Comparison of ENCODE assay signal across 10 mouse cellular contexts in the genomic region with DNA sequence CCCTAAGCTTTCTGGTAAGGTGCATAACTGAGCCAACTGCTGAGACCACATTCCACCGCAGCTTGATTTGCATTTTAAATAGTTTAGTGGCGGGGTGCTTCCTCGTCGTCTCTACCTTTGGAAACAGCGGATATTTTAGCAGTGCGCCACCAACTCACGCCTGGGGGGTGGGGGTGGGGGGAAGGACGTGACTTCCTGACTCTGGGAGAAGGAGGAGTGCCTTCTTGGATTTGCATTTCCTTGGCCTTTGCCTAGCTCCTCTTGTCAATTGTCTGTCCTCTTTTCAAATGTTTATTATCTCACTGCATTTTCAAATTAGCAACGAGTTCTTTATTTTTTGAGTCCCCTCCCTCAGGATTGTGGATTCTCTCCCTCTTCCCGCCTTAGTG. TPM values are rescaled to one million over a fixed set of nuclear protein-coding genes. Genes with fewer than 3 reads are reported as not detected.
DNase-seq lines count a peak whose midpoint lies in the region; ATAC-seq and TF ChIP-seq lines count a peak whose summit lies in the region.
"Had no signal": no experiment of that assay in that cellular context is flagged by ENCODE, and none has a peak within 500 bp of the region (broad histone marks: within the 10 kb centered on the region; RNA-seq: fewer than 3 reads in every experiment).

No protein-coding gene starts in this region.

- no peak for DNase-seq in heart, postnatal 10 days
- peak; percentile 34 for DNase-seq in embryonic facial prominence, embryonic 10.5 days (ENCODE audit: low spot score)
- DNase-seq in hindbrain, postnatal 0 days (ENCODE audit: low spot score), result no peak
- DNase-seq in cerebellum, adult 11-12 months, result no peak
- no peak for DNase-seq in kidney, adult 8-10 months
- no peak for DNase-seq in ovary, postnatal 14 days (ENCODE audit: low spot score)

- no peak for ATAC-seq in heart, embryonic 12.5 days (ENCODE audit: insufficient number of reproducible peaks, low FRiP score)
- ATAC-seq in hindbrain, postnatal 0 days, result 0 out of 2 replicates have a peak, but pooled peaks have one; percentile 11
- ATAC-seq in midbrain, embryonic 16.5 days, result peak; percentile 17; the same call in 1 of the 2 replicates

- peak overlapping the region; percentile 39 for H3K4me3 ChIP-seq in heart, embryonic 12.5 days
- H3K4me3 ChIP-seq in embryonic facial prominence, embryonic 10.5 days, result peak overlapping the region; percentile 54
- 0 out of 2 replicates have a peak overlapping the region, but pooled peaks have one; percentile 8 for H3K4me3 ChIP-seq in hindbrain, postnatal 0 days (ENCODE audit: low read length)
- peak overlapping the region; percentile 15; the same call in 1 of the 2 replicates for H3K4me3 ChIP-seq in midbrain, embryonic 16.5 days (ENCODE audit: low read depth, low read length)
- H3K4me3 ChIP-seq: erythroblast, embryonic 14.5 days had no signal

- TF ChIP-seq CTCF in hindbrain, postnatal 0 days (IDR thresholded peaks at IDR 0.05; ENCODE audit: low read depth), result no peak

- no peak overlapping the region for H3K9ac ChIP-seq in heart, embryonic 12.5 days
- no peak overlapping the region for H3K9ac ChIP-seq in hindbrain, postnatal 0 days (replicated peaks; ENCODE audit: low read length)
- no peak overlapping the region for H3K9ac ChIP-seq in midbrain, embryonic 16.5 days (ENCODE audit: low read depth, low read length)

- no peaks in the 10 kb centered on the region for H3K9me3 ChIP-seq in heart, embryonic 12.5 days (replicated peaks)
- no peaks in the 10 kb centered on the region for H3K9me3 ChIP-seq in embryonic facial prominence, embryonic 10.5 days
- H3K9me3 ChIP-seq in hindbrain, postnatal 0 days (ENCODE audit: low read length), result no peaks in the 10 kb centered on the region
- no peaks in the 10 kb centered on the region for H3K9me3 ChIP-seq in midbrain, embryonic 16.5 days (replicated peaks; ENCODE audit: control insufficient read depth, low read length, poor library complexity, severe bottlenecking)

- H3K27me3 ChIP-seq in heart, embryonic 12.5 days (replicated peaks), result peaks cover 22% of the 10 kb centered on the region
- H3K27me3 ChIP-seq in embryonic facial prominence, embryonic 10.5 days (replicated peaks; ENCODE audit: low read depth, poor library complexity, severe bottlenecking), result peaks cover 40% of the 10 kb centered on the region
- H3K27me3 ChIP-seq in hindbrain, postnatal 0 days (ENCODE audit: insufficient read depth, low read length), result 0 out of 2 replicates have a peak, but pooled peaks cover 4% of the 10 kb centered on the region
- peaks cover 23% of the 10 kb centered on the region for H3K27me3 ChIP-seq in midbrain, embryonic 16.5 days (ENCODE audit: control insufficient read depth, insufficient read depth, low read depth, low read length)

- H3K36me3 ChIP-seq in heart, embryonic 12.5 days, result no peaks in the 10 kb centered on the region
- no peaks in the 10 kb centered on the region for H3K36me3 ChIP-seq in embryonic facial prominence, embryonic 10.5 days (replicated peaks)
- no peaks in the 10 kb centered on the region for H3K36me3 ChIP-seq in hindbrain, postnatal 0 days (ENCODE audit: insufficient read depth, low read length)
- H3K36me3 ChIP-seq in midbrain, embryonic 16.5 days (ENCODE audit: control insufficient read depth, insufficient read depth, low read length), result no peaks in the 10 kb centered on the region

- under 1% methylated on average over 10 of the region's 10 CpGs for WGBS in heart, embryonic 12.5 days
- under 1% methylated on average over 10 of the region's 10 CpGs for WGBS in embryonic facial prominence, embryonic 10.5 days
- 3% methylated on average over 10 of the region's 10 CpGs for WGBS in hindbrain, postnatal 0 days
- under 1% methylated on average over 10 of the region's 10 CpGs for WGBS in midbrain, embryonic 16.5 days

- peak overlapping the region; percentile 73 for H3K4me2 ChIP-seq in heart, embryonic 12.5 days
- peak overlapping the region; percentile 47 for H3K4me2 ChIP-seq in hindbrain, postnatal 0 days (ENCODE audit: low read depth, low read length)
- peak overlapping the region; percentile 41 for H3K4me2 ChIP-seq in midbrain, embryonic 16.5 days (ENCODE audit: low read length)

- intact Hi-C loops in heart, postnatal 10 days (cut with DNase I), result no loop called here

- H3K27ac ChIP-seq in heart, embryonic 12.5 days (ENCODE audit: poor library complexity, severe bottlenecking), result no peak overlapping the region
- H3K27ac ChIP-seq in embryonic facial prominence, embryonic 10.5 days (replicated peaks), result no peak overlapping the region
- no peak overlapping the region for H3K27ac ChIP-seq in hindbrain, postnatal 0 days
- no peak overlapping the region for H3K27ac ChIP-seq in midbrain, embryonic 16.5 days (ENCODE audit: low read length)

- H3K4me1 ChIP-seq in heart, embryonic 12.5 days (replicated peaks), result peaks cover 10% of the 10 kb centered on the region
- peaks cover 21% of the 10 kb centered on the region for H3K4me1 ChIP-seq in embryonic facial prominence, embryonic 10.5 days
- H3K4me1 ChIP-seq in hindbrain, postnatal 0 days (ENCODE audit: insufficient read depth, low read length), result no peaks in the 10 kb centered on the region
- peaks cover 14% of the 10 kb centered on the region for H3K4me1 ChIP-seq in midbrain, embryonic 16.5 days (ENCODE audit: control insufficient read depth, insufficient read depth, low read length)

RNA-seq across cellular contexts. Expression of a gene that starts 1.4 kb away (rescaled TPM):
- 0.41 TPM in 1 of 2 replicates, not detected in the other for polyA plus RNA-seq in heart, embryonic 12.5 days (2016; fragmentation: Nextera tagmentation; extraction: Ambion mirVana)
- not detected for total RNA-seq in heart, postnatal 10 days (2021)
- 0.35 and 0.44 TPM in 2 replicates for polyA plus RNA-seq in embryonic facial prominence, embryonic 10.5 days (2016; fragmentation: Nextera tagmentation; extraction: Ambion mirVana)
- 1.0 TPM in 1 of 2 replicates, not detected in the other for total RNA-seq in hindbrain, postnatal 0 days (2014; rRNA removed)
- 0.15 and 0.19 TPM in 2 replicates for polyA plus RNA-seq in hindbrain, postnatal 0 days (2015; fragmentation: Nextera tagmentation; extraction: Ambion mirVana)
- not detected in 2 replicates for polyA plus RNA-seq in midbrain, embryonic 16.5 days (2015; fragmentation: Nextera tagmentation; extraction: Ambion mirVana)
- polyA plus RNA-seq: erythroblast, embryonic 14.5 days; large intestine, adult 2 months had no signal
